Mouse (Mus musculus) lung, postnatal 0 days (tissue): ENCODE data around the gene Mettl18.

Experiments used
- CTCF ChIP-seq: IDR thresholded peaks from 2 replicates; pipeline ENCODE4 v1.5.1; 2016; ENCODE audit warnings: antibody characterized with exemption, mild to moderate bottlenecking
- EP300 ChIP-seq: IDR thresholded peaks from 2 replicates; pipeline ENCODE4 v1.6.1; 2016; ENCODE audit warnings: antibody characterized with exemption, mild to moderate bottlenecking, control low read depth

GRCm38 (mm10) chr1:163976515-163976914, 18.2 kb upstream of the Mettl18 start:
- no peak for TF ChIP-seq CTCF
- no peak for TF ChIP-seq EP300
